Mouse (Mus musculus): ENCODE results near the gene Ndufs2.

Gene Ndufs2

DNA sequence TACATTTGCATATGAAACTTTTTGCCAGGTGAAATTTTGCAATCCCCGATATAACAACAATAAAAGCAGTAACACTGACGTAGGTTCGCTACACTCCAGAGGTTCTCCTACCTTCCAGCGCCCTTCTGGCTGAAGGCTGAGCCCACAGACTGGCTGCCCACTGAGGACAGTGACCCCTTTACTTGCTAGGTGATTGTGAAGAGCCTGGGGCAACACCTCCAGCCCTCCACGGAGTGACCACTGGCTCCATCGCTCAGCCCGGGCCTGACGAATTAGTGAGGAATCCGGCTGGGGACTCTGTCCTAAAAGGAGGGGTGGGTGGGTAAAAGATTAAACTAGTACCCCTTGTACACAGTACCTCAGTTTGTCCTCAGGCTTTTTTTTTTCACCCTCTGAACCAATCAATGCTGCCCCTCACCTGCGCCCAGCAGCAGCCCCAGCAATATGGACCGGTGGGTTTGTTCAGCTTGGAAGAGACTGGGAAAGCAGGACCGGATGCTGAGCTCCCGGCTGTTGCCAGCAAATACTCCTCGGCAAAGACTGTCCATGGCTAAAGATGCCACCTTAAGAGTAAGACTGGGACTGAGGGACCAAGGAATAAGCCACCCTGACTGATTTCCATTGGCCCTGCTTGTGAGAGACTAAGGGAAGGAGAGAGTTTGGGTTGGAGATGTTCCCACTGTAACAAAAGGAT, 28.0 kb upstream of the Ndufs2 start:
- in situ Hi-C loops (cut with MboI, MseI): no loop called here

DNA sequence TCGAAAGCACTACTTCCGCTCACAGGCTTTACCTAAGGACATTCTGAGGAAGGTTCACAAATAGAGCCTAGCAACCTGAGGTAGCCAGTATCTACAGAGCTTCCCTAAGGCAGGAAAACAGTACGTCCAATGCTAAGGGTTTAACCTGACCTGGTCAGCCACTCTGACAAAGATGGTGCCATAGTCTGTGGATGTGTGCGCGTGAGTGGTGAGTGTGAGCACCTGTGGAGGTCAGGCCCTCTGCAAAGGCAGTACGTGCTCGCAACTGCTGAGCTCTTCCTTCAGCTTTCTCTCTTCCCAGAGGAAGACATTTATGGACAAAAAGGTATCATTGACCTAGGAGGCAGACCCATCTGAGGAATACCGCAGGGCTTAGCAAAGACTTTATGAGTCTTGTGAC, 27.2 kb upstream of the Ndufs2 start:
- in situ Hi-C loops (cut with MboI, MseI): no loop called here

DNA sequence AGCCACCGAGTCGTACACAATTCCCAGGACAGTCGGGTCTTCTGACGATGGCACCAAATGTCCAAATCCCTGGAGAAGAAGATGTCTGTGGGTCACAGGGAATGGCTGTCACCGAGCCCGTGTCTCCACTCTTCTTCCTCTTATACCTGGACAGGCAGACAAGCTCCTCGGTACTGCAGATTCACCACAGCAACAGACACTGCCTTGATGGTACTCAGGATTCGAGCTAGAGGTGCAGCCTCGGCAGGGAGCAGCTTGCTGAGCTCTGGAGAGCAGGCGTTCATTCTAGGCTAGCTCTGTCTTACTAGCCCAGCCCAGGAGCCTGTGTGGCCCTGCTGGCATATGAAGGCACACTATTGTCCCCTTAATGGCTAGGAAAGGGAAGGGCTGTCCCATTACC, 26.5 kb upstream of the Ndufs2 start:
- in situ Hi-C loops (cut with MboI, MseI): no loop called here

DNA sequence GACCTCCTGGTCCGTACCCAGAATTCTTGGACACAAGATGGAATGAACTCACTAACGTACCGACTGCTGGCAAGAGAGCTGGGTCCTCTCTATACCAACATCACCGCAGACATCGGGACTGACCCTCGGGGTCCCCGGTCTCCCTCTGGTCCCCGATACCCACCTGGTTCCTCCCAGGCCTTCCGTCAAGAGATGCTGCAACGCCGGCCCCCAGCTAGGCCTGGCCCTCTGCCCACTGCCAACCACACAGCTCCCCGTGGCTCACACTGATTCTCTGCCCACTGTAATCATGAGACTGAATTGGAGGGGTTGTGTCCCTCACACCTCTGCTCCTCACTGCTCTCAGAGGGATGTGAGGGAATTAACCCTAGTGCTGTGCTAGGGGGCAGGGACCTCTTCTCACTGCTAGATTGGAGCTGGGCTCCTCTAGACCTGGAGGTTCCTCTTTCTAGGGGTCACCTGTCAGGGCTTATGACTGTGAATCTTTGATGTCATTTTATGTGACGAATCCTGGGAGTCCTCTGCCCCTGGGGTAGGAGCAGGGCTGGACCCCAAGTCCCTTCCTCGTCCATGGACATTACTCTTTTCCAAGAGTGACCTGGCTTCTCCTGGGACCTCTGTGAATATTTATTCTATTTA, 25.0 kb upstream of the Ndufs2 start:
- in situ Hi-C loops (cut with MboI, MseI): no loop called here

DNA sequence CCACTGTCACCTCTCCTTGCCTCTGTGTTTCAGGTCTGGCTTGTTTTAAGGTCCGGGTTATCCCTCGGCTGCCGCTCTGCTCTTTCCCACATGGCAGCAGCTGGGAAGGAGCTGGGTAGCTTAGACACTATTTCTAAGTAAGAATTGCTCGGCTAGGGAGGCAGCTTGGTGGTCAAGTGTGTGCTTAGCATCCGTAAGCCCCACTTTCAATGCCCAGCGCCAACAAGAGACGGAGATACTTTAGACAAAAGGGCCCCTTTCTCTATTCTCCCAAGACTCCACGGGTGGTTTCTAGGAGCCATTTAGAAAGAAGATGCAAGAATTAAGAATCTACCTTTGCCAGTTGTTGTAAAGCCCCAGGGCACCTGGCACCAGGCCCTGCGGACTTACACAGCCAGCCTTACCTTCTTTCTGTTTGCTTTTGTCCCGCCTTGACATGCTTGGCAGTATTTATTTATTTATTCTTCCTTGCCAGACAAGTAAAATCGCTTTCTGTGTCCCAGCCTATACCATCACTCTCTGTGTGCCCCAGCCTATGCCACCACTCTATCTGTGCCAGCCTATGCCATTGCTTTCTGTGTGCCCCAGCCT, 24.1 kb upstream of the Ndufs2 start:
- in situ Hi-C loops (cut with MboI, MseI): no loop called here

DNA sequence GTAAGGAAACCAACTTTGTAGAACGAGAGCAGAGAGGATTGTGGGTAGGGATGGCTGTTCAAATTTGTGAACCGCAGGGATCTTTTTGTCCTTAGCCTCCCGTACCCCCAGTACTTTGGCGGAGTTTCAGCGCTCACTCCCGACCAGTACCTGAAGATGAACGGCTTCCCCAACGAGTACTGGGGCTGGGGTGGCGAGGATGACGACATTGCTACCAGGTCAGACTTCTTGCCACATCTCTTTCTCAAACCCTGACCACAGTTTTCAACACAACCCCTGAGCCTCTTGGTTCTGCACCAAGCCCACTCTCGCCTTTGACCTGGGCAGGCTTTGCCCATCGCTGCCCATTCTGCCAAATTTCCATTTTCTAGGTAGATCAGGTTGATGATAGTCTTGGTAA, 23.0 kb upstream of the Ndufs2 start:
- in situ Hi-C loops (cut with MboI, MseI): loop anchor here in 1 of 2 experiments (25.0 kb wide), 1 partner anchor 387 kb away; the partner anchor contains the start of genes Dusp12 and Gm26620

DNA sequence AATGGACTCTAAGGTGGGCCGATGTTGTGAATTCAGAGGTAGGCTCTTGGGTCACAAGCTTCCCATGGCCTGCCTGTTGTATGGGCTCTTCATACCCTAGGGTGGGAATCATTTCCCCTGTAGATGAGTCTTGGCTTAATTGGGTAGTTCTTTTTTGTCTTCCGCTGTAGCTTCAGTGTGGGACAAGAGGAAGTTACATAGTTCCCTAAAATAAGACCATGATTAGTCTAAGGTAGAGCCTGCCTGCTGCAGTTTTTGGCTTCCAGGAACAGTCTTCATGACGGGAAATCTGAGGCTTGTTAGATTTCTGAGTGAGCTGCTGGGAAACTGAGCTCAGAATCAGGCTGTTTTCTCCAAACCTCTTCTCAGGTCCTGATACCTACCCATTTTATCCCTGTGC, 20.9 kb upstream of the Ndufs2 start:
- in situ Hi-C loops (cut with MboI, MseI): loop anchor here in 1 of 2 experiments (25.0 kb wide), 1 partner anchor 385 kb away; the partner anchor contains the start of genes Dusp12 and Gm26620

DNA sequence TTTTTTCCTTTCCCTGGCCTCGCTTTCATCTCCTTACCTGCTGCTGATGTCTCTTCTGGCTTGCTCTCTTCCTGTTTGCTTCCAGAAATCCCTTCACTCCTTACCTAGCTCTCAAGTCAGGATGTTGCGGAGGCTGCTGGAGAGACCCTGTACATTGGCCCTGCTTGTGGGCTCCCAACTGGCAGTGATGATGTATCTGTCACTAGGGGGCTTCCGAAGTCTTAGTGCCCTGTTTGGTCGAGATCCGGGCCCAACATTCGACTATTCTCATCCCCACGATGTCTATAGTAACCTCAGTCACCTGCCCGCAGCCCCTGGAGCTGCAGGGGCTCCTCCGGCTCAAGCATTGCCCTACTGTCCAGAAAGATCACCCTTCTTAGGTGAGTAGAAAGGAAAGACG, 20.4 kb upstream of the Ndufs2 start:
- in situ Hi-C loops (cut with MboI, MseI): loop anchor here in 1 of 2 experiments (25.0 kb wide), 1 partner anchor 384 kb away; the partner anchor contains the start of genes Dusp12 and Gm26620

DNA sequence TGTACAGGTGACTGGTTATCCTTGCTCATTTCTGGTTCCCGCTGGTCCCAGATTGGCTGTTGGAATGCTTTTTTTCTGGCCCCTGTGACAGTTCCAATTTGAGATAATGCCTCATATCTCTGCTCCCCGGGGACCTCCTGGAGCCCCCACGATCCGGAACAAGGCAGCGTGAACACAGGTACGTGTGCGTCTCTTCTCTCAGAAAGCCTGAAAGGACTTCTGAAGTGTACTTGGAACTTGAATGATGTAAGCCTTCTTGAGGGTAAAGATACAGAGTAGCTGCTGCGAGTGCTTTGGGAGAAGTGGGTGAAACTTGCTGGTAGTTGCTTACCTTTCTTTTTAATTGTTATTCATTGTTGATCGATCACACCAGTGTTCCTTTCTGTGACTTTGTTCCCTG, 20.0 kb upstream of the Ndufs2 start:
- in situ Hi-C loops (cut with MboI, MseI): loop anchor here in 1 of 2 experiments (25.0 kb wide), 1 partner anchor 384 kb away; the partner anchor contains the start of genes Dusp12 and Gm26620

DNA sequence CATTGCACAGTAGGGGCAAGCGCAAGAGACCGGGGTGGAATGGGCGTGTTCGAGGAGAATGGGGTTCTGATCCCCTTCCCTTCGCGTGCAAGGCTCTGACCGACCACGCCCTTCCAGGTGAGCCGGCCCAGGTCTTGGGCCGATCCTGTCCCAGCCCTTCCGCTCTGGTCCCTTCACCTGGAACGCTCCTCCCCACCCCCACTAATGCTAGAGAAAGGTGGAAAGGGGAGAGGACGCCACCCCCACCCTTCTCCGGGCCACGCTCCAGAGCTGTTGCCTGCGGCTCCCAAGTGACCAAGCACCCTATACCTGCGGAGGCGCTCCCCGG, 19.3 kb upstream of the Ndufs2 start:
- in situ Hi-C loops (cut with MboI, MseI): loop anchor here in 1 of 2 experiments (25.0 kb wide), 1 partner anchor 383 kb away; the partner anchor contains the start of genes Dusp12 and Gm26620

DNA sequence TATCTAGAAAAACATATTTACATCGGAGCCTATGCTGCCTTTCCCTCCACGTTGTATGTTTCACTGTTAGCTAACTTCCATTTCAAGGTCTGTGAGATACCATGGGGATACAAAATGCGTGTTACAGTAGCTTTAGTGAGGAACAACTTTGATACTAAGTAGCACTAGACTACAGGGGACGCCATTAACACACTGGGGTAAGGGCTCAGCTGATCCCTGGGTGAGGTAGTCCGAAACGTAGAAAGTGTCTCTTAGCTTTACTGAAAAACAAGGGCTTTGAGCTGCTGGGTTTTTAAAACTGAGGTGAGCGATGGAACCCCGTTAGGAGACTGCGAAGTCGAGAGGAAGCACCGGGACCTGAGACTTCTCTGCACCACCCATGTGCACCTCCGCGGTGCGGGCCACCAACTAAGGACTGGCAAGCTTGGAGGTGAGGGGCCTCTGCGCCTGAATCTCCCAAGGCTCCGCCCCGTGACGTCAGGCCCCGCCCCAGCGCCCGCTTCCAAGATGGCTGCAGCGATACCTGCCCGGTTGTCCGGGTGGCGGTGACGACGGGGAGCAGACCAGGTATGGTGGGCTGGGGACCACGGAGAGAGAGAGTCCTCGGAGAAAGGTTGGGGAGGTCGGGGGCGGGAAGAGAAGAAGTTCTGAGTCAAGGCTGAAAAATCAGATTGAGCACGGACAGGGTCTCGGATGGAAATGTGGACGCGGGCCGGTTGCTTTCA, 18.8 kb upstream of the Ndufs2 start, which contains the start of gene B4galt3:
Gene B4galt3, plus strand, starts transcription at position 481 of the 725 bp plus-strand sequence.
- in situ Hi-C loops (cut with MboI, MseI): loop anchor here in 1 of 2 experiments (25.0 kb wide), 1 partner anchor 383 kb away; the partner anchor contains the start of genes Dusp12 and Gm26620

DNA sequence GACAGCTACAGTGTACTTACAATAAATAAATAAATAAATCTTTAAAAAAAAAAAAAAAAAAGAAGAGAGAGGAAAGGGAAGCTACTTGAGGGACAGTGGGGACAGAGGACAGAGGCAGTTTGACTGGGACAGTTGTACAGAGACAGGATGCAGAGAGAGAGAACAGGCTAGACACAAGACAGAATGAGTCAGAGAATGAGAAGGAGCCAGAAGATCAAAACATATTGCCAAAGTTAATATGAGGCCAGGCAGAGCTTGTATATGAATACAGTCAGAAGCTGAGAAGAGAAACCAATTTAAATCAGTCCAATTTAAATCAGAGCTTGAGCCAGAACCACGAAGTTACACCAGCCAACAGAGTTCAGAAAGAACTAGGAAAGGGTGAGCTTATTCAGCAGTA, 17.2 kb upstream of the Ndufs2 start:
- in situ Hi-C loops (cut with MboI, MseI): loop anchor here in 1 of 2 experiments (25.0 kb wide), 1 partner anchor 381 kb away; the partner anchor contains the start of genes Dusp12 and Gm26620

DNA sequence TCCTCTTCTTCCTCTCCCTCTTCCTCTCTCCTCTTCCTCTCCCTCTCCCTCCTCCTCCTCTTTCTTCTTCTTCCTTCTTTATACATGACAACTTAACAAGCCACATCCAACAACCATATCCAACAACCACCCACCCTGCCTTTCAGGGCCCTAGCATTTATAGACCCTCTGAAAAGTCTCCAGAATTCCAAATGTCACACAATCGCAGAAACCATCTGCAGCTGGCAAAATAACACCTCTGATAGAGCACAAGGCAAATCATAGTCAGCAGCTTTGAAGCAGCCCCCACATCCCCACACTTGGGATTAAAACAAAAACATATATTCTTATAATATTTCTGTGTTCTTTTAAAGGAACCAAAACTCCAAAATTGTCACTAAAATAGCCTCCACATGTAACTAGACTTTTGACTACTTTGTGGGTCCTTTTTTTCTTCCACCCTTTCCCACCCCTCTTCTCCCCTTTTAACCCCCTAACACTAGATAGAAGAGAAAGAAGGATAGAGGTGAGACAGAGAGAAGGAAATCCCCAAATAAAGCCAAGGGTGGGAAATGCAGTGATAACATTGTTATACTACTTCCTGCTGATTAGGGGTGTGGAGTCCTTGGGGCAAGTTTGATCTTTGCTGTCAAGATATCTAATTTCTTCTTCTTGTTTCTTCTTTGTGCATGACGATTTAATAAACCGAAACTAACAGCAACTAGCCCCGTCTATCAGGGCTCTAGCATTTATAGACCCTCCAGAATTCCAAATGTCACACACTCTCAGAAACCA, 15.0 kb upstream of the Ndufs2 start:
- in situ Hi-C loops (cut with MboI, MseI): loop anchor here in 1 of 2 experiments (25.0 kb wide), 1 partner anchor 379 kb away; the partner anchor contains the start of genes Dusp12 and Gm26620

DNA sequence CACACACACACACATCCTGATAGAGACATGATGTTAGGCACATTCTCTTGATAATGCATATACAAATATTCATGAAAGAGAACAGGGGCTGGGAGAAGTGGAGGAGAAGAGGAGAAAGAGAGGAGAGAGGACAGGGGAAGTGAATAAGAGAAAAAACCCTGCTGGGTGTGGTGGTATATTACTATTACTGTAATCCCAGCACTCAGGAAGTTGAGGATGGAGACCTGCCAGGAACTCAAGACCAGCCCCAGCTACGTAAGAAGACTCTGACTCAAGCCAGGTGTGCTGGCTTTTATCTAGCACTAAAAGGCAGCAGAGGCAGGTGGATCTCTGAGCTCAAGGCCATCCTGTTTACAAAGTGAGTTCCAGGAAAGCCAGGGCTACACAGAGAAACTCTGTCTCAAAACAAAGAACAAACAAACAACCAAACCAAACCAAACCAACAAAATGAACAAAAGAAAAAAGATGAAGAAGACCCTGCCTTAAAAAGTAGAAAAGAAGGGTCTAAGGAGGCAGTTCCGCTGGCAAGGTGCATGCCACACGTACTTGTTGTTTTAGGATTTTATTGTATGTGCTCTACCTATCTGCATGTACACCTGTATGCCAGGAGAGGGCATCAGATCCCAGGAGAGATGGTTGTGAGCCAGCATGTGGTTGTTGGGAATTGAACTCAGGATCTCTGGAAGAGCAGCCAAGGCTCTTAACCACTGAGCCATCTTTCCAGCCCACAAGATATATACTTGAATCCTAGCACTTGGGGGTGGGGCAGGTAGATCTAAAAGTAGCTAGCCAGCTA, 12.7 kb upstream of the Ndufs2 start:
- in situ Hi-C loops (cut with MboI, MseI): loop anchor here in 1 of 2 experiments (25.0 kb wide), 1 partner anchor 377 kb away; the partner anchor contains the start of genes Dusp12 and Gm26620

DNA sequence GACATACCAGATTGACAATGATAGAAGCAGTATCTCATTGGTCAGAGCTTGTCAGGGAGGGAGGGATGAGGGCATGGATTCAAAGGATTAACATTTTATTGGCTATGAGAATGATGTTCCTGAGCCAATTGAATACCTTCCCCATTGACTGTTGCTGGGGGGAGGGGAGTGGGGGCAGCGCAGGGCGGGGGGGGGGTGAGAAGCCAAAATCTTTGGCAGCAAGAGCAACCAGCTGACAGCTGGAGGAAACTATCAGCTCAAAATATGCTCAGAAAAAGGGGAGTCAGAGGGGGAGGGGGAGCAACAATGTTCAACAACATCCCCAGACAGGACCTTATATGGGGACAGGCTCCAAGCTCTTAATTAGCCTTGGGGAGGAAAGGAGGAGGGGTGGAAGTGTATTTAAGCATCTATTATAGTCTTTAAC, 12.0 kb upstream of the Ndufs2 start:
- in situ Hi-C loops (cut with MboI, MseI): loop anchor here in 1 of 2 experiments (25.0 kb wide), 1 partner anchor 376 kb away; the partner anchor contains the start of genes Dusp12 and Gm26620

DNA sequence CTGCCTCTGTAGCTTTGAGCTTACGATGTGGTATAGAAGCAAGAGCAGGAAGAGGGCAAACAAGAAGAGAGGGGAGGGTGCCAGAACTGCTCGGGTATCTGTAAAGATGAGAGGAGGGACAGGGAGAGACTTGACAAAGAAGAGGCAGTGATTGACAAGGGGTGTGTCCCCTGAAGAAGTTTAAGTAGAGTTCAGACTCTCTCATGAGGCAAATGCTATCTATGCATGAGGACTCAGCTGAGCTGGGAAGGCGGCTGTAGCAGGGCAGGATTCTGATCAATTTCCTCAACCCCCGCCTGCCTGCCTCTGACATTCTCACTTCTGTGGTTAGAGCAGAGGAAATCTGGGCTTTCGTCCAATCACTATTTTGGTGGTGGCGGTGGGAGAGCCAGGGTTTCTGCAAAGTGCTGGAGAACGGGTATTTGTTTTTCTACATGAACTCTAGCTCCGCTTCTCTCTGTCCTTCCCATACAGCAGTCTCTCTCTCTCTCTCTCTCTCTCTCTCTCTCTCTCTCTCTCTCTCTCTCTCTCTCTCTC, 11.5 kb upstream of the Ndufs2 start:
- in situ Hi-C loops (cut with MboI, MseI): loop anchor here in 1 of 2 experiments (25.0 kb wide), 1 partner anchor 375 kb away; the partner anchor contains the start of genes Dusp12 and Gm26620

DNA sequence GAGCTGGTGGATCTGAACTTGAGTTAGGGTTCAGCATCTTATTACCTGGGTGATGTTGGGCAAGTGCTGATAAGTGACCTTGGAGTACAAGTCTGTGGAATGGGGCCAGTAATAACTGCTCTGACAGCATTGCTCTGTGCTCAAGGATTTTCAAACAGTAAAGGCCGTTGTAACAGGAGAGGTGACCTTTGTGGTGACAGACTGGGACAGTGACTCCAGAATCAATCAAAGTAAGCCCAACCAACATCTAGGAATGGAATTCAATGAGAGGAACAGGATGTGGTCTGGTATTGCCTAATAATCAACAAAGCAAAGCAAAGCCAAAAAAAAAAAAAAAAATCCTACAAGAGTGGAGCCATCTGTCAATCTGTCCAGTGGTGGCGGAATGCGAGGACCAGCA, 9.1 kb upstream of the Ndufs2 start:
- in situ Hi-C loops (cut with MboI, MseI): loop anchor here in 1 of 2 experiments (25.0 kb wide), 1 partner anchor 373 kb away; the partner anchor contains the start of genes Dusp12 and Gm26620

DNA sequence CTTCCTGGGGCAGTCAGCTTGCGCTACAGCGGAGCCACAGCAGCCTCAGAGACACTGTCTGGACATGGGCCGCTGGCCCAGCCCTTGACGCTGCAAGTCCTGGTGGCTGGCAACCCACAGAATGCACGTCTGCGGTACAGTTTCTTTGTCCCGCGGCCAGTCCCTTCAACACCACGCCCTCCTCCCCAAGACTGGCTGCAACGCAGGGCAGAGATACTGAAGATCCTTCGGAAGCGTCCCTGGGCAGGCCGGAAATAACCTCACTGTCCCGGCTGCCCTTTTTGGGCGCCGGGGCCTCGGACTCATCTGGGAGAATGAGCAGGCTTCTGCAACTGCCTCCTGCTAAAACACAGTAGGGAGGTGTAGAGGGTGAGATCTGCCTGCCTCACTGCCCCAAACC, 7.7 kb upstream of the Ndufs2 start:
- in situ Hi-C loops (cut with MboI, MseI): loop anchor here in 1 of 2 experiments (10.0 to 25.0 kb wide), 2 partner anchors 144 to 372 kb away; partner anchors contain the start of genes Cfap126, Dusp12 and Gm26620

DNA sequence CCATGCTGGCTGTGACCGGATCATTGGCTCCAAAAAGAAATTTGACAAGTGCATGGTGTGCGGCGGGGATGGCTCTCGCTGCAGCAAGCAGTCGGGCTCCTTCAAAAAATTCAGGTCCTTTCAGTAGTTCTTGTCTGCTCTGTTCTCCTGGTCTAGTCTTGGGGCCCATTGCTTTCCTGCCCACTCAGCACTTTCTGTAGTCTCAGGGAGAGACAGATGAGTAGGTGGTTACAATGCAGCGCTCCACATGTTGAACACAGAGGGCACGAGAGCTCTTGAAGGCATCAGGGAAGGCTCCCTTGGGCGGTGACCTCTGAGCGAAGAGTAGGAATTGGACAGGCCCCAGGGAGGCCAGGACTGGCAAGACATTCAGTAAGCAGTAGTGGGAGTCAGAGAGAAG, 6.6 kb upstream of the Ndufs2 start:
- in situ Hi-C loops (cut with MboI, MseI): loop anchor here in 1 of 2 experiments (10.0 to 25.0 kb wide), 2 partner anchors 143 to 370 kb away; partner anchors contain the start of genes Cfap126, Dusp12 and Gm26620
